Mouse (Mus musculus) limb, embryonic 13.5 days (tissue): ENCODE data around the gene Parvb. TPM values are rescaled to one million over a fixed set of nuclear protein-coding genes. Genes with fewer than 3 reads are reported as not detected.

Experiments used
- ATAC-seq: fragments of 200-750 bp; cut with Nextera tagmentation; 2 replicates; pipeline ENCODE4 v1.8.0; 2017; ENCODE audit warnings: low read depth, moderate number of reproducible peaks, moderate TSS enrichment; ENCODE audit not compliant: low FRiP score
- H3K27ac ChIP-seq: fragments of 300-500 bp; sonication (generic); 2 replicates; pipeline ENCODE4 v1.5.1; 2015; ENCODE audit warnings: inconsistent platforms, mild to moderate bottlenecking, moderate library complexity
- H3K27me3 ChIP-seq: fragments of 300-500 bp; sonication (generic); 2 replicates; pipeline ENCODE4 v1.6.1; 2015; ENCODE audit warnings: mild to moderate bottlenecking, inconsistent platforms
- H3K36me3 ChIP-seq: fragments of 300-500 bp; sonication (generic); 2 replicates; pipeline ENCODE4 v1.6.1; 2015; ENCODE audit warnings: inconsistent platforms, mild to moderate bottlenecking, moderate library complexity
- H3K4me1 ChIP-seq: fragments of 300-500 bp; sonication (generic); 2 replicates; pipeline ENCODE4 v1.6.1; 2015; ENCODE audit warnings: inconsistent platforms
- H3K4me2 ChIP-seq: fragments of 300-500 bp; sonication (generic); replicated peaks from 2 replicates; pipeline ENCODE4 v1.6.1; 2015; ENCODE audit warnings: inconsistent platforms, mild to moderate bottlenecking, moderate library complexity
- H3K4me3 ChIP-seq: fragments of 300-500 bp; sonication (generic); 2 replicates; pipeline ENCODE4 v1.5.1; 2015; ENCODE audit warnings: moderate library complexity, mild to moderate bottlenecking, inconsistent platforms
- H3K9ac ChIP-seq: fragments of 300-500 bp; sonication (generic); 2 replicates; pipeline ENCODE4 v1.6.1; 2015; ENCODE audit warnings: mild to moderate bottlenecking, inconsistent platforms
- H3K9me3 ChIP-seq: fragments of 300-500 bp; sonication (generic); 2 replicates; pipeline ENCODE4 v1.6.1; 2016; ENCODE audit warnings: inconsistent platforms
- WGBS: fragments of 180-500 bp; shearing (Covaris S2); methylation state at CpG from one replicate; pipeline ENCODE4 v1.1.7; 2015; 5-methylcytosine and 5-hydroxymethylcytosine counted together
- polyA plus RNA-seq: library from polyadenylated mRNA; unstranded; fragments of >200 nt; fragmentation: Nextera tagmentation; extraction: Ambion mirVana; gene quantifications from 2 replicates; pipeline ENCODE4 v1.2.1, GENCODE M21; 2015

Gene Parvb
- polyA plus RNA-seq, 1 experiment from 2014 or later: 3.7 TPM

DNA sequence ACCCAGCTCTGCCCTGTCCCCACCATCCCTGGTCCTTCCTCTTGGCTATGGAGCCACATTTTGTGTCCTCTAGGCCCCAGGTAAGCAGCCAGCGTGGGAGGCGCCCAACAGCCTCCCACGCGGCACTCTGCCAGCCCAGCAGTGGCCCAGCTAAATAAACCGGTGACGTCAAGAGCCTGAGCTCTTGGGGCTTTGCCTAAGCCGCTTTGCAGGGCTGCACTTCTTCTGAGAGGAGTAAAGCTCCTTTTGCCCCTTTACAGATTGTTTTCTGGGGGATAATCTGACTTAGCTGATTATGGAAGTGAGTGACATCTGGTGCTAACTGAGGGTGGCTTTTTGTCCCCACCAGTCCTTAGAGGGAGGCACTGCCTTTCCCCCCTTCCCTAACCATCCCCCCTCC lies 69.2 kb downstream of the Parvb start:
- Histone ChIP-seq H3K27me3 (peaks cover 20% of the 10 kb centered on the region), H3K36me3 (no peaks in the 10 kb centered on the region), H3K9me3 (no peaks in the 10 kb centered on the region), H3K4me2 (0 out of 2 replicates have a peak overlapping the region, but pooled peaks have one; percentile 11), H3K9ac (peak overlapping the region; percentile 39; the same call in 1 of the 2 replicates), H3K27ac (peak overlapping the region; percentile 39), H3K4me3 (no peak overlapping the region), H3K4me1 (peaks cover 67% of the 10 kb centered on the region)
- WGBS: 13% methylated on average over 7 of the region's 7 CpGs
- no peak for ATAC-seq

DNA sequence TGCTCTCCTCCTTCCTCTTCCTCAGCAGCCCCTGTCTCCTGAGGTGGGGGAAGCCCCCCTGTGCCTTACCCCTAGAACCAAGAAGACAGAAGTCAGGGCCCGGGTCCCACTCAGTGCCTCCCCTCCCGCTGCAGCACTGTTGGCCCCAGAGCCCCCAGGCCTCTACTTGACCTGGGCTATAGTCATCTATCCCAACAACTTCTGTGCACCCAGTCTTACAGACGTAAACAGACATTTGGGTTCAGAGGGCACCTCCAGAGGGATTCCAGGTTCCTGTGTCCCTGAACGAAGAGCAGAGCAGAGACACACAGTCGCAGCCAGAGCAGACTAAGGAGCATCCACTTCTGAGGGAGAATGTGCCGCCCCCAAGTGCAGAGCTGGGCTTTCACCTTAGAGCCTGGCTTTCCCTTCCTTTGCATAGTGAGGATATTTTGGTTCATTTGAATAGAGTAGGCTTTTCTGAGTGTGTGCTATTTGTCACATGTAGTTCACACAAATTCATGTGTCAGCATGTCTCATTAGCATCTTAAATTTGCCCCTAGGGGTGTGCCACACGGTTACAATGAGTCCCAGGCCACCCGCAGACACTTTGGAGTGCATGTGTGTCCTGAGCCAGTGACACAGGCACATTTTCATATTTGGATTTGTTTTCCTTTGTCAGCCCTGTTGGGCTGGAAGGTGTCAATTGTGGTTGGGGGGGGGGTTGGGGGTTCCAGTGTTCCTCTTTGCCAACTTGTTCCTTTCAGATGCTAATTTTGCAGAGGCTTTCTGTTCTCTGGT lies 70.0 kb downstream of the Parvb start:
- H3K27ac ChIP-seq: peak overlapping the region; percentile 39; the same call in 1 of the 2 replicates
- H3K4me1 ChIP-seq: peaks cover 65% of the 10 kb centered on the region
- 0 out of 2 replicates have a peak overlapping the region, but pooled peaks have one; percentile 11 for H3K4me2 ChIP-seq
- no peaks in the 10 kb centered on the region for H3K36me3 ChIP-seq
- peak overlapping the region; percentile 39; the same call in 1 of the 2 replicates for H3K9ac ChIP-seq
- 40% methylated on average over 8 of the region's 8 CpGs for WGBS
- H3K9me3 ChIP-seq: no peaks in the 10 kb centered on the region
- ATAC-seq: no peak
- no peak overlapping the region for H3K4me3 ChIP-seq
- peaks cover 20% of the 10 kb centered on the region for H3K27me3 ChIP-seq

DNA sequence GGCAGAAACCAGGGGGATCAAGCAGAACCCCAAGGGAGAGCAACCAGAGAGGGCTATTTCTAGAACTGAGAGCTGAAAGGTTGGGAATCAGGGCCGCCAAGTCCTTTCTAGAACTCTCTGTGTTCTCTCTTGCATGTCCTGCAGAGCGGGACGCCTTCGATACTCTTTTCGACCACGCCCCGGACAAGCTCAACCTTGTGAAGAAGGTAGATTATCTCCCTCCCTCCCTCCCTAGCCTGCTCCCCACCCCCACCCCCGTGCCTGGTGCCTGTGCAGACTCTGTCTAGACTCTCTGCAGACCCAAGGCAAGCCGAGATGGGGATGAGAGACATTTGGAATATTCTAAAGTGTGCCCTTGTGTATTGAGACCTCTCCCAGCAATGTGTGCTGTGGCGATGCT lies 71.4 kb downstream of the Parvb start:
- Histone ChIP-seq H3K36me3 (no peaks in the 10 kb centered on the region), H3K27ac (no peak overlapping the region), H3K4me1 (peaks cover 60% of the 10 kb centered on the region), H3K9me3 (no peaks in the 10 kb centered on the region), H3K27me3 (peaks cover 15% of the 10 kb centered on the region), H3K4me2 (no peak overlapping the region), H3K4me3 (no peak overlapping the region), H3K9ac (no peak overlapping the region)
- no peak for ATAC-seq
- WGBS: 62% methylated on average over 10 of the region's 10 CpGs

DNA sequence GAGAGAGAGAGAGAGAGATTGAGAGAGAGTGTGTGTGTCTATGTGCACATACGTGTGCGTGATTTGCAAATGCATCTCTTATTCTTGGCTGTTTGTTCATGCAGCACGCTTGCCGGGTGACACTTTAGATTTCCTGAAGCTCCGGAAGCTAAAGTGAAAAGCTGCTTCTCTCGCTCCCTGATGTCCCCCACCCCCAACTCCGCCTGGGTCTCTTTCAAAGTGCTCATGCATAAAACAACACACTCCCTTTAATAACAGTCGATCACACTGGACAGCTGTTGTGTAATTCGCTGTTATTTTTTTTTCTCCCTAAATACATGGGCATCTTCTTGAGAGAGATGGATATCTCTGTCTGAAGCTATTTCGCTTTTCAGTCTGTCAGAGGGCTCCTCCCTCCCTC lies 73.5 kb downstream of the Parvb start:
- 85% methylated on average over 10 of the region's 10 CpGs for WGBS
- no peak overlapping the region for H3K9ac ChIP-seq
- no peaks in the 10 kb centered on the region for H3K36me3 ChIP-seq
- no peak for ATAC-seq
- peaks cover 3% of the 10 kb centered on the region; the same call in 1 of the 2 replicates for H3K27me3 ChIP-seq
- H3K4me2 ChIP-seq: no peak overlapping the region
- no peaks in the 10 kb centered on the region for H3K9me3 ChIP-seq
- no peak overlapping the region for H3K4me3 ChIP-seq
- no peak overlapping the region for H3K27ac ChIP-seq
- H3K4me1 ChIP-seq: peaks cover 40% of the 10 kb centered on the region

DNA sequence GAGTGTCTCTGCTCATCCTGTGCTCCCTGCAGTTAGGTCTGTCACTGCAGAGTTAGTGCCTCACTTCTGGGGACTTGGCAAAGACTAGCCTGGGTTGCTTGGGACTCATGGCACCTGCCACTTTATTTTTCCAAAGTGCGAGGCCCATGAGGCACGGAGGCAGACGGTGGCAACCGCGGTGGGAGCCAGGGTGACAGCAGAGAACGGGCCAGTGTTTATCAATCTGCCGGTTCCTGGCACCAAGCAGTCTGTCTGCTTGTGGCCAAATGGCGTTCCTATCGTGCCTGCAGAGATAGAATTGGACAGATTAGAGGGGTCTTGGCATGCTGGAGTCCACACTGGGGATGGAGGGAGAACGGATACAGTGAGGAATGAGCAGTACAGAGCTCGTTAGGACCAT lies 78.4 kb downstream of the Parvb start:
- Histone ChIP-seq H3K9me3 (no peaks in the 10 kb centered on the region), H3K4me2 (no peak overlapping the region), H3K27me3 (peaks cover 7% of the 10 kb centered on the region; the same call in 1 of the 2 replicates), H3K4me3 (no peak overlapping the region), H3K4me1 (peaks cover 32% of the 10 kb centered on the region), H3K9ac (no peak overlapping the region), H3K36me3 (no peaks in the 10 kb centered on the region), H3K27ac (no peak overlapping the region)
- no peak for ATAC-seq
- WGBS: 79% methylated on average over 11 of the region's 11 CpGs

DNA sequence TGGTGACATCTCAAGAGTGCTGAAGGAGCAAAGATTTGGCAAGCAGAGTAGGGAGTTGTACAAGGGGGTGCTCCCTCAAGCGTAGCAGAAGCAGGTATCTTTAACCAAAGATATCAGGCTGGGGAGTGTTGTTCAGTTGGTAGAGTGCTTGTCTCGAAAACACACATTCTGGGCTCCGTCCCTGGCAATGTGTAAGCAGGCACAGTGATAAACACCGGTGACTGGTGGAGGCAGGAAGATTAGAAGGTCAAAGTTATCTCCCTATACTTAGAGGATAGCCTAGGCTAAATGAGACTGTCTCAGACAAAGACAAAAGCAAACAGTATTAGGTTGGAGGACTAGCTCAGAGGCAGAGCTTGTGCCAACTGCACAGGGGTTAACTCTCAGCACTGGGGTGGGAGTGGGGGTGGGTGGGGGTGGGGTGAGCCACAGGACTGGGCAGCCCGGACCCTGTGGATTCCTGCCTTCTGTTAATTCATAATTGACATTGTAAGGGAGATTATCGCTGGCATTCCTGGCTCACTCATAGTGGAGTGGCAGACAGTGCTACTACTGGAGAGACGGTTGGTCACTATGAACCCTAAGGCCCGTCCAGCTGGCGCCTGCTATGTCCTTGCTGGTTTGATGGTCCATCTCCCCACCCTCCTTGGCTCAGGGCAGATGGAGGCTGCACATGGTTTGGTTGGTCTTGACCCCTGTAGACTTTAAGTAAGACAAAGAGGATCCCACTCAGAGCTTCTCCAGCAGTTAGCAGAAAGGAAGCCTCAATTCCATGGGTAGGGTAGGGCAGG lies 79.6 kb downstream of the Parvb start:
- no peak for ATAC-seq
- Histone ChIP-seq H3K36me3 (no peaks in the 10 kb centered on the region), H3K27me3 (peaks cover 7% of the 10 kb centered on the region; the same call in 1 of the 2 replicates), H3K4me1 (peaks cover 39% of the 10 kb centered on the region), H3K27ac (no peak overlapping the region), H3K4me3 (no peak overlapping the region), H3K9ac (no peak overlapping the region), H3K4me2 (no peak overlapping the region), H3K9me3 (no peaks in the 10 kb centered on the region)
- 82% methylated on average over 9 of the region's 9 CpGs for WGBS

DNA sequence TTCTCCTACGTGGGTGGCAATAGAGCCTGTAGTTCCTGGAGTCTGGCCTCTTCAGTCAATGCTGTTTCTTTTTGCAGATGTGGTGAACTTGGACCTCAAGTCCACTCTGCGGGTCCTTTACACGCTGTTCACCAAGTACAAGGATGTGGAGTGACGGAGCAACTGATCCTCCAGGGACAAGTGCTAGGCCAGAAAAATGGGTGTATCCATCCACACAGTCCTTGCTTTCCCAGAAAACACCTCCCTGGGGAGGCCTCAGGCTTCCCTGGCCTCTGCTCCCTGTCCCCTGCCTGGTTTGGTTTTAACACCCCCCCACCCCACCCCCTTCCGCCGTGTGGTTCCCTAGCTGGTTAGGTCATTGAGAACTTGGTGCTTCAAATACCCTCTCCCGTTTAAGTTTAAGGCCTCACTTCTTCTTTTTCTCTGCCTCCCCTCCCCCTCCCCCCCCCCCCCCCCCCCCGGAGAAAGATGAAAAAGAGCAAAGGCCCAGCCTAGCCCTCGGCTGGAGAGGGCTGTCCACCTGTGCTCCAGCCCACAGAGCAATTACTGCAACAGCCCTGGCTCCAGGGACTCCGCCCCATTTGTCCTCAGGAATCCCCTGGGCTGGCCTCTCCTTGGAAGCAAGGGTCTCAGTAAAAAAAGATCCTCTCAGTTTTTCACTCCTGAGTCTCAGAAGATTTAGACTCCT lies 81.2 kb downstream of the Parvb start:
- WGBS: 45% methylated on average over 9 of the region's 10 CpGs
- Histone ChIP-seq H3K4me2 (peak overlapping the region; percentile 42), H3K9me3 (peaks cover 5% of the 10 kb centered on the region; the same call in 1 of the 2 replicates), H3K27me3 (peaks cover 7% of the 10 kb centered on the region; the same call in 1 of the 2 replicates), H3K4me3 (no peak overlapping the region), H3K36me3 (no peaks in the 10 kb centered on the region), H3K9ac (no peak overlapping the region), H3K27ac (peak overlapping the region; percentile 61; the same call in 1 of the 2 replicates), H3K4me1 (peaks cover 39% of the 10 kb centered on the region)
- ATAC-seq: peak; percentile 30

DNA sequence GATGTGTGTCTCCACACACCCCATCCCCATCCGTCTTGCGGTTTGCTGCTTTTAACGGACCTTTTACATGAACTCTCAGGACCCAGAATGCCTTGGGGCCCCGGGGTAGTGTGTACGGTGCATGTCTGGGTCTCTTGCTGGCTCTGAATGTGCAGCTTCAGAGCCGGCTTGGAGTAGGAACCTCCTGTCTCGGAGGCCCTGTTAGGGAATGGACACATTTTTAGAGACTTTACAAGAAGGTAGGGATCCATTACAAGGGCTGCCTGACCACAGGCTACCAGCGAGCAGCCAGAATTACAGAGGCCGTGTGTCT lies 81.7 kb downstream of the Parvb start:
- ATAC-seq: peak; percentile 70
- Histone ChIP-seq H3K27ac (peak overlapping the region; percentile 61; the same call in 1 of the 2 replicates), H3K36me3 (no peaks in the 10 kb centered on the region), H3K4me3 (no peak overlapping the region), H3K4me1 (peaks cover 39% of the 10 kb centered on the region), H3K9ac (no peak overlapping the region), H3K27me3 (peaks cover 7% of the 10 kb centered on the region; the same call in 1 of the 2 replicates), H3K4me2 (peak overlapping the region; percentile 42), H3K9me3 (peaks cover 5% of the 10 kb centered on the region; the same call in 1 of the 2 replicates)
- WGBS: 12% methylated on average over 9 of the region's 9 CpGs

DNA sequence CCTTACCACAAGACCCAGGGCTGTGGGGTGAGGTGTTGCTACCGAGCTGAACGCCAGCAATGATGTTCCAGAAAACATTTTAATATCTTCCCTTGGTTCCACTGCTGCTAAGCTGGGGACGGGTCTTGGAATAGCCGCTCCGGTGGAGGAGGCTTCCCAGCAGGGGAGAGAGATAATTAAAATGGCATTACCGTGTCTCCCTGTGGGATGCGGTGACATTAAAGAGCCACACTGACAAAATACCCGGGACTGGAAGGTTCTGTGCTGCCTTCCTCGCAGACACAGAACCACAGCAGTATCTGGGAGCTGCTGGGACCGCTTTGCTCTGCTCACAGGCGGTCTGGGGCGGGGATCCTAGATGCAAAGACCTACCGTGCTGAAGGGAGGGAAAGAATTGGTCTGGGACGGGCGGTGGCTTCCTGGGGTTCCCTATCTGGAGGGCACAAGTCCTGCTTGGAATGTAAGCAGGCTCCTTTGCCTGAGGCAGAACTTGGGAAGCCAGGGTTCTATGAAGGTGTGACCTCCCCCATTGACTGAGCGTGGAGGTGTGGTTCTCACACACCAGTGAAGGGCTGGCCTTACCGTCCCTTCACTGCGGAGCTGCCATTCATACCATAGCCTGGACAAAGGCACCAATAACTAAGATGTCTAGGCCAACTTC lies 82.7 kb downstream of the Parvb start:
- WGBS: 20% methylated on average over 18 of the region's 18 CpGs
- Histone ChIP-seq H3K4me3 (no peak overlapping the region), H3K9me3 (peaks cover 5% of the 10 kb centered on the region; the same call in 1 of the 2 replicates), H3K27me3 (peaks cover 7% of the 10 kb centered on the region; the same call in 1 of the 2 replicates), H3K4me1 (peaks cover 39% of the 10 kb centered on the region), H3K36me3 (no peaks in the 10 kb centered on the region), H3K27ac (peak overlapping the region; percentile 61; the same call in 1 of the 2 replicates), H3K9ac (0 out of 2 replicates have a peak overlapping the region, but pooled peaks have one; percentile 19), H3K4me2 (peak overlapping the region; percentile 42)
- no peak for ATAC-seq

DNA sequence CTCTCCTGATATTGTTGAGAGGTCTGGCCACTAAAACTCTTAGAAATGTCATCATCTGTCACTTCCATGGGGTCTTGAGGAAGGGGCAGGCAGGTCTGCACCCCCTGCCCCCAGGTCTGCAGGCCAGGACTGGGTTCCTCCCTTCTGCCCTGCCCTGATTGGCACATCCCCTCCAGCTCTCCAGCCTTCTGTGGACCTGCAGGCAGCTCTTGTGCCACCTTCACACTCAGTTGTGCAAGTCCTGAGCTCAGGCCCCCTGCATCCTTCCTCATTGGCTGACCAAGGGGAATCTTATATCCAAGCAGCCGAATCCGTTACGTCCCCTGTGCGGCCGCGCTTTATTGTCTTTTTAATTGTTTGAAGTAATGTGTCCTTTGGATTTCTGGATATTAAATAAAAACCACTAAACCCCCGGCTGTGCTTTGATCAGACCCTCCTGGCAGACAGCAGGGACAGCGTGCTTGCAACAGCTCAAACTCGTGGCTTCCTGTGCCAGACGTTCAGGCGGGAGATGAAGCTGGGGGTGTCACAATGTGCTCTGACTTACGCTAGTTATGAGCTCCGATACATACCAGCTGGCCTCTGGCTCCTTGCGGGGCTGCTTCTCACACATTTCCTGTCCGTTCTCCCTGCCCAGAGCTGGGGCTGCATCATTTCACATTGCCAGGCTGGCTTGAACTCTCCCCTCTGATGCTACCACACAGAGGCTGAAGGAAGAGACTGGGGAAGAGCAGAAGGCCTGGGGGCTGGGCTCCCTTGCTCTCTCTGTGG lies 83.6 kb downstream of the Parvb start:
- H3K9me3 ChIP-seq: peaks cover 5% of the 10 kb centered on the region; the same call in 1 of the 2 replicates
- 24% methylated on average over 15 of the region's 15 CpGs for WGBS
- H3K27ac ChIP-seq: no peak overlapping the region
- ATAC-seq: no peak
- no peaks in the 10 kb centered on the region for H3K36me3 ChIP-seq
- H3K4me1 ChIP-seq: peaks cover 44% of the 10 kb centered on the region
- H3K4me2 ChIP-seq: no peak overlapping the region
- H3K4me3 ChIP-seq: no peak overlapping the region
- peaks cover 7% of the 10 kb centered on the region; the same call in 1 of the 2 replicates for H3K27me3 ChIP-seq
- H3K9ac ChIP-seq: no peak overlapping the region

DNA sequence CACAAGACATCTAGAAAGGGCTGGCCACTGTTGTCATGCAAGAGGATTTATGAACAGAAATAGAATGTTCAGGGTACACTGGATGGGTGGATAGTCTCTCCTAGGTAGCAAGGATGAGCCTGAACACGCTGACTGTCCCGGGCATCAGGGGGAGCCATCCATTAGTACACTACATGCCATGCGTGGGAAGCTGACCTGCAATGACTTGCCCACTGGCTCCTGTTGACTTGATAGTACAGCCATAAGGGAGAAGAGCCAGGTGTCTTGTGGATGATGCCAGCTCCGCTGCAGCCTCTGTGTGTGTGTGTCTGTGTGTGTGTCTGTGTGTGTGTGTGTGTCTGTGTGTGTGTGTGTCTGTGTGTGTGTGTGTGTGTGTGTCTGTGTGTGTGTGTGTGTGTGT lies 87.5 kb downstream of the Parvb start:
- H3K9ac ChIP-seq: no peak overlapping the region
- 84% methylated on average over 4 of the region's 4 CpGs for WGBS
- no peak for ATAC-seq

More for the DNA sequence above, 87.5 kb downstream of the Parvb start:
- Histone ChIP-seq H3K4me1 (peaks cover 23% of the 10 kb centered on the region), H3K27ac (no peak overlapping the region), H3K4me2 (no peak overlapping the region), H3K9me3 (peaks cover 5% of the 10 kb centered on the region; the same call in 1 of the 2 replicates), H3K4me3 (no peak overlapping the region), H3K36me3 (no peaks in the 10 kb centered on the region), H3K27me3 (peaks cover 7% of the 10 kb centered on the region; the same call in 1 of the 2 replicates)
